Comparison of ENCODE assay signal across 20 mouse cellular contexts in the genomic region with DNA sequence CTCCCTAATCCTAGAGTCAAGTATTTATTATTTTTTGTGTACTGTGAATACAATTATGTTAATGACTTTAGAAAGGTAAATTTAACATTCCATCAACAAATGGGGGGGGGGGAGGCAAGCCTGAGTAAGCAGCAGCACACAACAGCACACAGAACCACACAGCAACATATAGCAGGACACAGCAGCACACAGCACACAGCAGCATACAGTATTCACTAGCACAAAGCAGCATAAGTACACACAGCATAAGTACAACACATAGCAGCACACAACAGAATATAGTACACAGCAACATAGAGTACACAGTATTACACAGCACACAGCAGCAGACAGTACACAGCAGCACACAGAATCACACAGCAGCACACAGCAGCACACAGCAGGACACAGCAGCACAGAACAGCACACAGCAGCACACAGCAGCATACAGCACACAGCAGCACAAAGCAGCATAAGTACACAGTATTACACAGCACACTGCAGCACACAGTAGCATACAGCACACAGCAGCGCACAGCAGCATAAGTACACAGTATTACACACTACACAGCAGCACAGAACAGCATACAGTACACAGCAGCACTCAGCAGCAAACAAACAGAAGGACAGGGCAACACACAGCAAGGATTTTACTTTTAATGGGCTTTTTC.
A peak's percentile ranks its signal among the peaks of the same experiment; 100 is the strongest.
DNase-seq lines count a peak whose midpoint lies in the region; ATAC-seq and TF ChIP-seq lines count a peak whose summit lies in the region.
"Had no signal": no experiment of that assay in that cellular context is flagged by ENCODE, and none has a peak within 500 bp of the region (broad histone marks: within the 10 kb centered on the region; RNA-seq: fewer than 3 reads in every experiment).

No protein-coding gene starts in this region.

- TF ChIP-seq CTCF in forebrain, postnatal 0 days (IDR thresholded peaks at IDR 0.05; ENCODE audit: low read depth) = no peak
- TF ChIP-seq CTCF in midbrain, postnatal 0 days (IDR thresholded peaks at IDR 0.05) = no peak
- no peak for TF ChIP-seq CTCF in hindbrain, postnatal 0 days (IDR thresholded peaks at IDR 0.05; ENCODE audit: low read depth)

- WGBS in forebrain, postnatal 0 days = 95% methylated on average over 1 of the region's 1 CpGs
- WGBS in forebrain, embryonic 15.5 days = 86% methylated on average over 1 of the region's 1 CpGs
- 91% methylated on average over 1 of the region's 1 CpGs for WGBS in midbrain, embryonic 16.5 days
- 96% methylated on average over 1 of the region's 1 CpGs for WGBS in midbrain, postnatal 0 days
- WGBS in hindbrain, postnatal 0 days = 93% methylated on average over 1 of the region's 1 CpGs

- H3K27me3 ChIP-seq in forebrain, postnatal 0 days (ENCODE audit: insufficient read depth, low read length) = no peaks in the 10 kb centered on the region
- no peaks in the 10 kb centered on the region for H3K27me3 ChIP-seq in forebrain, embryonic 15.5 days
- no peaks in the 10 kb centered on the region for H3K27me3 ChIP-seq in megakaryocyte, embryonic 14.5 days (replicated peaks)
- H3K27me3 ChIP-seq in midbrain, embryonic 16.5 days (ENCODE audit: control insufficient read depth, insufficient read depth, low read depth, low read length) = no peaks in the 10 kb centered on the region
- H3K27me3 ChIP-seq in midbrain, postnatal 0 days (ENCODE audit: insufficient read depth, low read length) = no peaks in the 10 kb centered on the region
- H3K27me3 ChIP-seq in hindbrain, postnatal 0 days (ENCODE audit: insufficient read depth, low read length) = no peaks in the 10 kb centered on the region
- H3K27me3 ChIP-seq: embryonic facial prominence, embryonic 13.5 days; forebrain, embryonic 12.5 days; heart, embryonic 13.5 days had no signal

- DNase-seq in forebrain, postnatal 0 days = no peak
- DNase-seq in midbrain, postnatal 0 days (ENCODE audit: low spot score) = no peak
- no peak for DNase-seq in hindbrain, postnatal 0 days (ENCODE audit: low spot score)
- no peak for DNase-seq in gastrocnemius, postnatal 36 days
- DNase-seq: adrenal gland, postnatal 10 days; cerebellum, adult 11 months; cerebellum, adult 8-10 months; cerebellum, postnatal 14 days; embryo, embryonic 11 days; gastrocnemius, adult 2 months; gastrocnemius, postnatal 25 days; heart, adult 11 months; heart, postnatal 36 days had no signal

- H3K4me1 ChIP-seq in forebrain, postnatal 0 days (ENCODE audit: insufficient read depth) = no peaks in the 10 kb centered on the region
- no peaks in the 10 kb centered on the region for H3K4me1 ChIP-seq in forebrain, embryonic 15.5 days
- peaks cover 3% of the 10 kb centered on the region; the same call in 1 of the 2 replicates for H3K4me1 ChIP-seq in megakaryocyte, embryonic 14.5 days
- H3K4me1 ChIP-seq in midbrain, embryonic 16.5 days (ENCODE audit: control insufficient read depth, insufficient read depth, low read length) = no peaks in the 10 kb centered on the region
- H3K4me1 ChIP-seq in midbrain, postnatal 0 days (ENCODE audit: insufficient read depth, low read length) = no peaks in the 10 kb centered on the region
- H3K4me1 ChIP-seq in hindbrain, postnatal 0 days (ENCODE audit: insufficient read depth, low read length) = no peaks in the 10 kb centered on the region
- H3K4me1 ChIP-seq: embryonic facial prominence, embryonic 13.5 days; forebrain, embryonic 12.5 days; heart, embryonic 13.5 days had no signal

- no peak overlapping the region for H3K9ac ChIP-seq in forebrain, postnatal 0 days
- H3K9ac ChIP-seq in forebrain, embryonic 15.5 days (replicated peaks) = no peak overlapping the region
- no peak overlapping the region for H3K9ac ChIP-seq in midbrain, embryonic 16.5 days (ENCODE audit: low read depth, low read length)
- H3K9ac ChIP-seq in midbrain, postnatal 0 days (replicated peaks; ENCODE audit: low read length, poor library complexity, severe bottlenecking) = no peak overlapping the region
- H3K9ac ChIP-seq in hindbrain, postnatal 0 days (replicated peaks; ENCODE audit: low read length) = no peak overlapping the region
- H3K9ac ChIP-seq: embryonic facial prominence, embryonic 13.5 days; forebrain, embryonic 12.5 days; heart, embryonic 13.5 days had no signal

- intact Hi-C loops in gastrocnemius, postnatal 36 days (cut with DNase I) = no loop called here

- no peak overlapping the region for H3K4me3 ChIP-seq in forebrain, postnatal 0 days (ENCODE audit: low read depth, low read length)
- H3K4me3 ChIP-seq in forebrain, embryonic 15.5 days = no peak overlapping the region
- H3K4me3 ChIP-seq in megakaryocyte, embryonic 14.5 days (replicated peaks) = peak overlapping the region; percentile 74
- no peak overlapping the region for H3K4me3 ChIP-seq in midbrain, embryonic 16.5 days (ENCODE audit: low read depth, low read length)
- H3K4me3 ChIP-seq in midbrain, postnatal 0 days (ENCODE audit: low read depth, low read length) = no peak overlapping the region
- H3K4me3 ChIP-seq in hindbrain, postnatal 0 days (ENCODE audit: low read length) = no peak overlapping the region
- H3K4me3 ChIP-seq: embryonic facial prominence, embryonic 13.5 days; forebrain, embryonic 12.5 days; gastrocnemius, adult 2 months; heart, embryonic 13.5 days had no signal

- H3K36me3 ChIP-seq in forebrain, postnatal 0 days (ENCODE audit: insufficient read depth) = no peaks in the 10 kb centered on the region
- H3K36me3 ChIP-seq in forebrain, embryonic 15.5 days = no peaks in the 10 kb centered on the region
- no peaks in the 10 kb centered on the region for H3K36me3 ChIP-seq in megakaryocyte, embryonic 14.5 days (replicated peaks; ENCODE audit: low read length)
- no peaks in the 10 kb centered on the region for H3K36me3 ChIP-seq in midbrain, embryonic 16.5 days (ENCODE audit: control insufficient read depth, insufficient read depth, low read length)
- no peaks in the 10 kb centered on the region for H3K36me3 ChIP-seq in midbrain, postnatal 0 days (ENCODE audit: insufficient read depth, low read length)
- H3K36me3 ChIP-seq in hindbrain, postnatal 0 days (ENCODE audit: insufficient read depth, low read length) = no peaks in the 10 kb centered on the region
- H3K36me3 ChIP-seq: embryonic facial prominence, embryonic 13.5 days; forebrain, embryonic 12.5 days; heart, embryonic 13.5 days had no signal

- no peak overlapping the region for H3K27ac ChIP-seq in forebrain, postnatal 0 days (ENCODE audit: low read depth, low read length)
- no peak overlapping the region for H3K27ac ChIP-seq in forebrain, embryonic 15.5 days (replicated peaks)
- no peak overlapping the region for H3K27ac ChIP-seq in midbrain, embryonic 16.5 days (ENCODE audit: low read length)
- no peak overlapping the region for H3K27ac ChIP-seq in midbrain, postnatal 0 days (ENCODE audit: low read depth, low read length)
- H3K27ac ChIP-seq in hindbrain, postnatal 0 days = no peak overlapping the region
- H3K27ac ChIP-seq: embryonic facial prominence, embryonic 13.5 days; forebrain, embryonic 12.5 days; gastrocnemius, adult 2 months; heart, embryonic 13.5 days had no signal

- peak; percentile 25; the same call in 1 of the 2 replicates for ATAC-seq in forebrain, postnatal 0 days
- ATAC-seq in forebrain, embryonic 15.5 days (replicated peaks) = no peak; the same call in 1 of the 2 replicates
- no peak for ATAC-seq in megakaryocyte, adult 5-6 weeks (ENCODE audit: poor library complexity, severe bottlenecking)
- ATAC-seq in midbrain, embryonic 16.5 days = peak; percentile 66; the same call in 1 of the 2 replicates
- no peak for ATAC-seq in midbrain, postnatal 0 days (ENCODE audit: low FRiP score)
- ATAC-seq in hindbrain, postnatal 0 days = 0 out of 2 replicates have a peak, but pooled peaks have one; percentile 35

- no peaks in the 10 kb centered on the region for H3K9me3 ChIP-seq in forebrain, postnatal 0 days (ENCODE audit: low read length)
- no peaks in the 10 kb centered on the region for H3K9me3 ChIP-seq in forebrain, embryonic 15.5 days
- no peaks in the 10 kb centered on the region; the same call in 1 of the 2 replicates for H3K9me3 ChIP-seq in megakaryocyte, embryonic 14.5 days
- no peaks in the 10 kb centered on the region for H3K9me3 ChIP-seq in midbrain, embryonic 16.5 days (replicated peaks; ENCODE audit: control insufficient read depth, low read length, poor library complexity, severe bottlenecking)
- H3K9me3 ChIP-seq in midbrain, postnatal 0 days (ENCODE audit: low read length) = no peaks in the 10 kb centered on the region
- no peaks in the 10 kb centered on the region for H3K9me3 ChIP-seq in hindbrain, postnatal 0 days (ENCODE audit: low read length)
- H3K9me3 ChIP-seq: embryonic facial prominence, embryonic 13.5 days; forebrain, embryonic 12.5 days; heart, embryonic 13.5 days had no signal

- H3K4me2 ChIP-seq in forebrain, postnatal 0 days (ENCODE audit: low read depth) = no peak overlapping the region
- H3K4me2 ChIP-seq in forebrain, embryonic 15.5 days (replicated peaks) = no peak overlapping the region
- no peak overlapping the region for H3K4me2 ChIP-seq in midbrain, embryonic 16.5 days (ENCODE audit: low read length)
- no peak overlapping the region for H3K4me2 ChIP-seq in midbrain, postnatal 0 days (ENCODE audit: low read depth, low read length, poor library complexity, severe bottlenecking)
- no peak overlapping the region for H3K4me2 ChIP-seq in hindbrain, postnatal 0 days (ENCODE audit: low read depth, low read length)
- H3K4me2 ChIP-seq: embryonic facial prominence, embryonic 13.5 days; forebrain, embryonic 12.5 days; heart, embryonic 13.5 days had no signal

Comparison
In these comparisons a context has a peak if more than half of its experiments do, and no peak if none do; other contexts are left out.
1. ATAC-seq: peak in forebrain, postnatal 0 days (single experiment), midbrain, embryonic 16.5 days (single experiment) and hindbrain, postnatal 0 days (single experiment); none in forebrain, embryonic 15.5 days (single experiment), megakaryocyte, adult 5-6 weeks (single experiment) and midbrain, postnatal 0 days (single experiment).